Mouse (Mus musculus): ENCODE measurements around the gene Adamts1. TPM values are rescaled to one million over a fixed set of nuclear protein-coding genes. Genes with fewer than 3 reads are reported as not detected.

Adamts1 gene
- total RNA-seq (2015; ENCODE audit: low replicate concordance), result not detected in 2 replicates
- not detected in 2 replicates for total RNA-seq (2017; ENCODE audit: low replicate concordance)

- no peak for ATAC-seq (replicated peaks; ENCODE audit: low FRiP score, poor library complexity, severe bottlenecking)
Observed at GRCm38 (mm10) chr16:85802954-85803353, at the start of gene Adamts1. TSS of gene Adamts1 (minus strand) at chr16:85803113.

DNA sequence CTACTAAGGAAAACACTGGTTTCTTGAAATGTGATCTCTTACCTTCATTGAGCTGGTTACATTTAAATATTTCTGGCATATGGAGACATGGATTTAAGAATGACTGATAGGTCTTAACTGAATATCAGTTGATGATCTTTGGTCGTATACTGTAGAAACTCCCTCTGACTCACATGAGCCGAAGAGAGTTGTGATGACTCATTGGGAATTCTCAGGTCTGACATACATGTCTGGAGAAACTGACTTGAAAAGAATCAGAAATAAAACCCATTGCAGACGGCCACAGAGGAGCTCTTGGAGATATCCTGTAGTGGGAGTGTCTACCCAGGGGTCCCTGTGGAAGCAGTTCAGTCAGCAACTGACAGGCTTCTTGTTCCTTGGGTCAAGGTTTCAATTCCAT, 24.2 kb upstream of the Adamts1 start:
- ATAC-seq (replicated peaks; ENCODE audit: low FRiP score, poor library complexity, severe bottlenecking), result no peak

DNA sequence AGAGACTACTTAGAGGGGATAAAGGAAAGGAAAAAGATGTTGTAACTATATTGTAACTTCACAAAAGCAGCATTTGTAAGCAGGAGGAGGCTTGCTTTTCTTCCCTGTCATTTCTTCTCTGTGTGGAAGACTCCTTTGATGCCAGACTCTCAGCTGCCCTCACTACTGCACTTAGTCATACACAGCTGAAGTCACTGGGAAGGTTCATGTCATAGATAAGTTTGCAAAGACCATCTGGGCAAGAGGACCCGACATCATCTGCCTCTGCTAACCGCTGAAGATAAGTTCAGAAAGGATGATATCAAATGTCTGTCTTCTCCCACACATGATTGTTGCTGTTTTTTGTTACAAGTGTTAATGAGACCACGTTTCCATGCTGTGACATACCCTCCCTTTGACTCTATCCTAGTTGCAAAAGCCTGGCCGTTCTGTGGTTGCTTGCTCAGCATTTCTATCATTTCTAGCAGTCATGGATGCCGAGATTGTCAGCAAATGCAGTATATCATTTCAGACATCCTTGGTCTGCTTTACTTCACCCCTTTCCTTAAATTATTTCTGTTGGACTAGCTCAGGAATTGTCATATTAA, 19.5 kb upstream of the Adamts1 start:
- no peak for ATAC-seq (replicated peaks; ENCODE audit: low FRiP score, poor library complexity, severe bottlenecking)

DNA sequence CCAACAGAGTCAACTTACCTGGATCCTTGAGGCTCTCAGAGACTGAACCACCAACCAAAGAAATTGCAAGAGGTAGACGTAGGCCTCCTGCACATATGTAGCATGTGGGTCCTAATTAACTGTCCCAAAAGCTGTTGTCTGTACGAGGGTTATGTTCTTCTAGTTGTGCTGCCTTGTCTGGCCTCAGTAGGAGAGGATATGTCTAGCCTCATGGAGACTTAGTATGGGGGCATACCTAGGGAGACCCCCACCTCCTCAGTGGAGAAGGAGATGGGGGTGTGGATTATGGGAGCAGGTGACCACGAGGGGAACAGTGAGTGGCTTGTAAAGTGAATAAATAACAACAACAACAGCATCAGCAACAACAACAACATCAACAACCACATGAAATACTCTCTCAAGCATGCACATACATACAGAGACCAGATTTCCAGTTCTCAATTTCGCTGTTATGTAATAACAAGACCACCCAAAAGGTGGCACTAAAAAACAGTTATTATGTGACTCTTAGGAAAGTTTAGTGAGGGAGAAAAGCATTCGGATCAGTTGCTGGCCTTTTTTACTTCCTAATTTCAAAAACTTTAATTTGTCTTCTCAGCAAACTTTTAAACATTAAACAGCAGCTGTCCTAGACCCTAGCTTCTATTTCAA, 17.0 kb upstream of the Adamts1 start:
- ATAC-seq (replicated peaks; ENCODE audit: low FRiP score, poor library complexity, severe bottlenecking), result no peak

GRCm38 (mm10) chr16:85814116-85814515, 11.2 kb upstream of the Adamts1 start:
- ATAC-seq (replicated peaks; ENCODE audit: low FRiP score, poor library complexity, severe bottlenecking), result no peak

DNA sequence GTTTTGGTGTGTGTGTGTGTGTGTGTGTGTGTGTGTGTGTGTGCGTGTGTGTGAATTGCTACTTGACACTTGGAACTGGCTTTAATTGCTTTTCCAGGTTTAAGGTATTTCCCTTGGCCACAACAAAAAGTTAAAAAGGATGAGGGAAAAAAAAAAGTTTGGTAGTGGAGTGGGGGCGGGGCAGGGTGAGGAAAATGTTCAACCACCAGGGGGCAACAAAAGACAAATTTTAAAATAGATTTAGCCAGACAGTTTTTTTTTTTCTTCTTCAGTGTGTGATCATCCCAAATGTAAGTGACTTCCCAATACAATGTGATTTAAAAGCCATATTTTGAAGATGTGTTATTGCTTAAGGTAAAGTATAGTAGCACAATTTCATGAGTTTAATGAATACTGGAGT, 4.7 kb upstream of the Adamts1 start:
- ATAC-seq (replicated peaks; ENCODE audit: low FRiP score, poor library complexity, severe bottlenecking), result no peak

GRCm38 (mm10) chr16:85807072-85807471, 4.2 kb upstream of the Adamts1 start:
- ATAC-seq (replicated peaks; ENCODE audit: low FRiP score, poor library complexity, severe bottlenecking), result no peak

- no peak for ATAC-seq (replicated peaks; ENCODE audit: low FRiP score, poor library complexity, severe bottlenecking)
Observed at GRCm38 (mm10) chr16:85805581-85805980, 2.7 kb upstream of the Adamts1 start.

GRCm38 (mm10) chr16:85803613-85804551, 969 bp upstream of the Adamts1 start:
- ATAC-seq (replicated peaks; ENCODE audit: low FRiP score, poor library complexity, severe bottlenecking), result no peak

DNA sequence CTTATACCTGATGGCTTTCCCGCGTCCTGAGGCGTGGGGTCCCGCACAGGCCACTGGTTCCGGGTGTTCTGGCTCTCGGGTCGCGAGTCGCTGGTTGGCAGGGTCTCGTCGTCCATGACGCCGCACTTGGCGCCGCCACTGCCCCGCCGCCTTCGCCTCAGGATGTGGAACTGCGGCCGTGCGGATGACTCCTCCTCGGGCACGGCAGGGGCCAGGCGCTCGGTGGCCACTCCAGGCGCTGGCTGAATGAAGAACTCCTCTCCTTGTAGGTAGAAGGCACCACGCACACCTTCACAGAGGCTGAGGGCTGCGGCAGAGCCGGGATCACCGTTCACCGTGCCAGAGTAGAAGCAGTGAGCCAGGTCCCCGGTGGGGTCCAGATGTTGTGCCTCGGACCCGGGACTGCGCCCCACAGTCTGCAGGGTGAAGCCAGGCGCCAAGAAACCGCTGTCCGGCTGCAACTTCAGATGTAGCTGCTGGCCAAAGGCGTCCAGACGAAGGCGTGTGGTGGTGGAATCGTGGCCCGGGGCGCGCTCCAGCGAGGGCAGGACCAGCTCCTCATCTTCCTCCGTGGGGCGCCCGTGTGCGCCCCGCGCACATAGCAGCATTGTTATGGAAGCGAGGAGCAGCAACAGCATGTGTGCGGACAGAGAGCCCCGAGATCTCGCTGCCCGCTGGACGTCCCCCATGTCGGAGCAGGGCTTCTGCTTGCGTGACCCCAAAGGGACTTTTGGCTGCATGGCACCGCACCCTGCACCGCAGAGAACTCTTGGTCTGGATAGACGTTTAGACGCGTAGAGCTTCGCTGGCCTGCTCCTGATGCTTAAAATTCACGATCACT, 722 bp downstream of the Adamts1 start:
- ATAC-seq (replicated peaks; ENCODE audit: low FRiP score, poor library complexity, severe bottlenecking), result no peak

GRCm38 (mm10) chr16:85801252-85801651, 1.7 kb downstream of the Adamts1 start:
- ATAC-seq (replicated peaks; ENCODE audit: low FRiP score, poor library complexity, severe bottlenecking), result no peak

DNA sequence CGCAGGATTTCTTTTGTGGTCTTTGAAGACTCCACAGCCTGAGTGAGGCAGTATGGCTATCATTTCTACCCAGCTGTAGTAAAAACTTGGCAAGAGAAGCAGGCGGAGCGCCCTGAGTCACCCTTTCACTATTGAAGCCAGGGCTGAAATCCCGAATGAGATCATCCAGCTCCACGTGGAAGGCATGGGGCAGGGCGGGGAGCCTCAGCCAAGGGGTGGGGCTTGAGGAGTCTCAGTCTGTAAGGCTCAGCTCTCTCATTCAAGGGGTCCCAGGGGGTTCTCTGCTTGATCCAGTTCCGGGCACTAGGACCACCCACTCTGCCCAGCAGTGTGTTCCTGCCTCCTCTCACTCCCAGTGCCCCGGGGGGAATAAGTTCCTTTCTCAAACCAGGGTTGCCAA, 2.2 kb downstream of the Adamts1 start:
- no peak for ATAC-seq (replicated peaks; ENCODE audit: low FRiP score, poor library complexity, severe bottlenecking)

- ATAC-seq (replicated peaks; ENCODE audit: low FRiP score, poor library complexity, severe bottlenecking), result no peak
Observed at GRCm38 (mm10) chr16:85799971-85800370, 2.9 kb downstream of the Adamts1 start.

GRCm38 (mm10) chr16:85798334-85798733, 4.6 kb downstream of the Adamts1 start:
- ATAC-seq (replicated peaks; ENCODE audit: low FRiP score, poor library complexity, severe bottlenecking), result no peak

DNA sequence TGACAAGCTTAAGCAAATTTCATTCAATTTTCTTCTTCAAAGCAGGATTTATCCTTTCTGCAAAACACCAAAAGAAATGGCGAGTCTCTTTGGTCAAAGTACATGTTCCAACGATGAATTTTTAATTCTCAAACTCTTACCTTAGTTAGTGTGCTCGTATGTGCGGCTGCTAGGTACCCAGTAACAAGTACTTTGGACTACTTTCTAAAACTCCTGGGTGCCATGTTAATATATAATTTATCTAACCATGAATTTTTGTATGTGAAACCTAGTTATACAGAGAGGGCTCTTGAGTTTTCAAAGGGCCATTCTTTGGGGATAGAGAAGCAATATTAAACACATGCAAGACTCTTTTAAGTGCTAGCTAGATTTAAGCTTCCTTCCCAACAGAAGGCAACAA, 5.8 kb downstream of the Adamts1 start:
- ATAC-seq (replicated peaks; ENCODE audit: low FRiP score, poor library complexity, severe bottlenecking), result no peak

DNA sequence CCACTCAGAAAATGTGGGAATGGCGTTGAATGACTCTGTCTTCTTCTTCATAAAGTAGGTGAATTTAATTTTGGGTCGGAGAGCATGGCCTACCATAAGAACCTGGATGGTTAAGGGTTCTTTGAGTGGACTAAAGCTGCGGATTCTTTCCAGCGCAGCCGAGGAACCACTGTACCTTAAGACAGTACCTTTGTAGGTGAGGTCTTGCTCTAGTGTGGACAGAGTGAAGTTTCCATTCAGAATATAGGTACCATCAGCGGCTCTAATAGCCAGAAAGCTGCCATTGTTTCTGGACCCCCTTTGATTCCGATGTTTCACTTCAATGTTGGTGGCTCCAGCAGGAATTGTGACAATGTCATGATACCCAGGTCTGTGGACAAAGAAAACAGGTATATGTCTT, 7.2 kb downstream of the Adamts1 start:
- ATAC-seq (replicated peaks; ENCODE audit: low FRiP score, poor library complexity, severe bottlenecking), result no peak

DNA sequence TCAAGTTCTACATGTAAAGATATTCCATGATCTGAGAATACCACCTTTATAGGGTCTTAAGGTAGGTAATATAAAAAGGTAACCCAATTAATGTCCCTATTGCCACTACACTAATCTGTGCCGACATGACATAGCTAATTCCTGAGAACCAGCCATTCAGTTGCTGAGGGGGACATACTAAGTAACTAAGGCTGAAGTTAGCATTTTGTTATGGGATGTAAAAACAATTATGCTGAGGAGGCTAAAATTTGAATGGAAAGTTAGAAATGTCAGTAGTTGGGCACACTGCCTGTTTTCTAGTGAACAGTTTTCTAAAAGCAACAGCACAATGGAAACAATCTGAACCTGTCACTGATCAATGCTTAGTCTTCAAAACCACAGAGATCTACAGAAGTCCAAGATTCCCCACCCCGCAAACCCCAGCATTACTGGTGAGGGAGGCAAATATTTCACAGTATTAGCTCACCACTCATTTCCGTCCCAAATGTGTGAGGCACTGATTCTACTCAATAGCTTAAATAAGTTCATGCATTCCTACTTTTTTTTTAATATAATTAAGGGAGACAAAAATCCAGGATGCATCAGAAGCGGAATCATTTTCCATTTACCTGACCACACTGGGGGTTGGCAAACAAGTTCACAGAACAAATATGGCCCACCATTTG, 9.6 kb downstream of the Adamts1 start:
- ATAC-seq (replicated peaks; ENCODE audit: low FRiP score, poor library complexity, severe bottlenecking), result no peak

DNA sequence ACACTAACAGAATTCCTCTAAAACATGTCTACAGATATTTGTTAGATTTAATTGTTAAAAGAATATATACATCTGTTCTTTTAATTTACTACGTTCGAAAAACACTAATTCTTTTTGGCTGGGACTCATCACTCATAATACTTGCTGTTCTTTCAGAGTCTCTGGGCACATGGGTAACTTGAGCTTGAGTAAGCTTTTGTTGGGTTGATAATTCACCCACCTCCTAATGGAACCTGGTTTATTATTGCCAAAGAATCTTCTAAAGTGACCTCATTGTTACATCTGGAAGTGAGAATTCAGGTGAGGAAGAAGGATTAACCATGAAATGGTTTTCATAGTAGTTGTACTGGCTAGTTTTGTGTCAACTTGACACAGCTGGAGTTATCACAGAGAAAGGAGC, 21.8 kb downstream of the Adamts1 start:
- ATAC-seq (replicated peaks; ENCODE audit: low FRiP score, poor library complexity, severe bottlenecking), result no peak

GRCm38 (mm10) chr16:85779775-85780174, 23.1 kb downstream of the Adamts1 start:
- ATAC-seq (replicated peaks; ENCODE audit: low FRiP score, poor library complexity, severe bottlenecking), result no peak
